Mouse (Mus musculus): ENCODE data around the gene Hsd3b4. TPM values are rescaled to one million over a fixed set of nuclear protein-coding genes. Genes with fewer than 3 reads are reported as not detected.

The Hsd3b4 gene
- not detected in 2 replicates for polyA plus RNA-seq (2015; fragmentation: Nextera tagmentation; extraction: Ambion mirVana)

DNA sequence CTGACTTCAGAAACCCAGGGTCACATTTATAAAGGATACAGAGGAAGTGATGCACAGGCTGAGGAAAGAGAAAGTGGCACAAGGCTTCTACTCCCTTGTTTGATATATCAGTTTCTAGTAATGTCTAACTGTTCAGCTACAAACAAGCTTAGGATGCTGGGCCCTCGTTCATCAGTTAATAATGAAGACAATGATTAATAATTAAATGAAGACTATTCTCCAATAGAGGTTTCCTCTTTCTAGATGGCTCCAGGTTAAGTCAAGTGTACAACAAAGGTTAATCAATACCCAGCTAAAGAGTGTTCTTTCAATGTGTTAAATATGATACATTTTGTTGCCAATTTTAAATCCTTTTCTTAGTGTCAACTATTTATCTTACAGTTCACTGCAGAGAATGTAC, at the start of gene Hsd3b4:
Hsd3b4 (minus strand) TSS at position 101 of the 400 bp plus-strand sequence.

DNA sequence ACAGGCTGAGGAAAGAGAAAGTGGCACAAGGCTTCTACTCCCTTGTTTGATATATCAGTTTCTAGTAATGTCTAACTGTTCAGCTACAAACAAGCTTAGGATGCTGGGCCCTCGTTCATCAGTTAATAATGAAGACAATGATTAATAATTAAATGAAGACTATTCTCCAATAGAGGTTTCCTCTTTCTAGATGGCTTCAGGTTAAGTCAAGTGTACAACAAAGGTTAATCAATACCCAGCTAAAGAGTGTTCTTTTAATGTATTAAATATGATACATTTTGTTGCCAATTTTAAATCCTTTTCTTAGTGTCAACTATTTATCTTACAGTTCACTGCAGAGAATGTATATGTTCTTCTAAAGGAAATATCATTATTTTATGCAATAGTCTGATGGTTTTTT, 53.3 kb downstream of the Hsd3b4 start, which contains the start of gene Gm4450:
Gm4450 (minus strand) TSS at position 101 of the 400 bp plus-strand sequence.

Other genes starting within 250 kb of the Hsd3b4 start
- 76.6 and 85.9 TPM in 2 replicates for gene Hmgcs2, start 230.1 kb downstream of the Hsd3b4 start, polyA plus RNA-seq (2015; fragmentation: Nextera tagmentation; extraction: Ambion mirVana)
- 67.9 and 69.0 TPM in 2 replicates for gene Phgdh, start 170.5 kb downstream of the Hsd3b4 start, polyA plus RNA-seq (2015; fragmentation: Nextera tagmentation; extraction: Ambion mirVana)
- 1.9 and 2.2 TPM in 2 replicates for gene Zfp697, start 128.1 kb downstream of the Hsd3b4 start, polyA plus RNA-seq (2015; fragmentation: Nextera tagmentation; extraction: Ambion mirVana)
- gene Gm4450, start 53.4 kb downstream of the Hsd3b4 start, polyA plus RNA-seq (2015; fragmentation: Nextera tagmentation; extraction: Ambion mirVana), result not detected in 2 replicates
- not detected in 2 replicates for gene Gm10681, start 78.3 kb upstream of the Hsd3b4 start, polyA plus RNA-seq (2015; fragmentation: Nextera tagmentation; extraction: Ambion mirVana)
- gene Hsd3b5, start 119.7 kb upstream of the Hsd3b4 start, polyA plus RNA-seq (2015; fragmentation: Nextera tagmentation; extraction: Ambion mirVana), result not detected in 2 replicates
- gene Hsd3b2, start 214.0 kb upstream of the Hsd3b4 start, polyA plus RNA-seq (2015; fragmentation: Nextera tagmentation; extraction: Ambion mirVana), result 0.04 TPM in 1 of 2 replicates, not detected in the other

Data from urinary bladder, postnatal 0 days (tissue).